Mouse (Mus musculus): ENCODE measurements around the gene St3gal3. TPM values are rescaled to one million over a fixed set of nuclear protein-coding genes. Genes with fewer than 3 reads are reported as not detected.
A peak's percentile ranks its signal among the peaks of the same experiment; 100 is the strongest.

St3gal3 gene
- total and polyA plus RNA-seq, 3 experiments: 16.4 to 23.3 TPM; not detected in 1

- Histone ChIP-seq H3K79me2 (ENCODE audit: control insufficient read depth, insufficient read depth, low read length, poor library complexity) (no peaks in the 10 kb centered on the region), H3K4me1 (ENCODE audit: control insufficient read depth in 1 of 2, insufficient read depth in 2 of 2, low read length in 2 of 2) (peaks cover 10 to 30% of the 10 kb centered on the region in 2 experiments), H3K9me3 (replicated peaks; ENCODE audit: insufficient read depth, low read length) (no peaks in the 10 kb centered on the region), H3K36me3 (ENCODE audit: control insufficient read depth in 1 of 2, insufficient read depth in 2 of 2, low read length in 2 of 2) (peaks cover 0 to 16% of the 10 kb centered on the region in 2 experiments; a peak in 3 of 4 replicates), H3K27me3 (ENCODE audit: control insufficient read depth in 1 of 2, insufficient read depth in 2 of 2, low read length in 2 of 2) (no peaks in the 10 kb centered on the region), H3K9ac (ENCODE audit: control insufficient read depth, low read depth, low read length, poor library complexity, severe bottlenecking) (no peak overlapping the region), H3K4me3 (ENCODE audit: control insufficient read depth in 1 of 2, insufficient read depth in 1 of 2, low read depth in 2 of 2, low read length in 2 of 2) (no peak overlapping the region), H3K27ac (ENCODE audit: control insufficient read depth, low read depth, low read length) (no peak overlapping the region)
- no peak for DNase-seq (ENCODE audit: low read depth, low spot score)
- TF ChIP-seq ZC3H11A (IDR thresholded peaks at IDR 0.05; ENCODE audit: low read depth, low read length): no peak
- no peak for TF ChIP-seq TCF12 (IDR thresholded peaks at IDR 0.05; ENCODE audit: low read depth, low read length)
- TF ChIP-seq NELFE (IDR thresholded peaks at IDR 0.05; ENCODE audit: low read depth, low read length): no peak
- no peak for TF ChIP-seq ZMIZ1 (IDR thresholded peaks at IDR 0.05; ENCODE audit: low read depth, low read length)
- no peak for TF ChIP-seq MAFK (IDR thresholded peaks at IDR 0.05; ENCODE audit: borderline replicate concordance, low read depth, low read length)
- TF ChIP-seq CHD1 (IDR thresholded peaks at IDR 0.05; ENCODE audit: low read depth, low read length): no peak
Measured at GRCm38 (mm10) chr4:117977371-117977770, 157.3 kb downstream of the St3gal3 start.

- DNase-seq (ENCODE audit: low read depth, low spot score): peak; percentile 21
- TF ChIP-seq GABPA (IDR thresholded peaks at IDR 0.05; ENCODE audit: low read depth, low read length) (no peak), USF1 (IDR thresholded peaks at IDR 0.05; ENCODE audit: low read depth, low read length) (peak; percentile 69)
- H3K27me3 ChIP-seq (ENCODE audit: control insufficient read depth in 1 of 2, insufficient read depth in 2 of 2, low read length in 2 of 2): no peaks in the 10 kb centered on the region
- no peaks in the 10 kb centered on the region for H3K79me2 ChIP-seq (ENCODE audit: control insufficient read depth, insufficient read depth, low read length, poor library complexity)
- no peak overlapping the region for H3K27ac ChIP-seq (ENCODE audit: control insufficient read depth, low read depth, low read length)
- no peak overlapping the region for H3K9ac ChIP-seq (ENCODE audit: control insufficient read depth, low read depth, low read length, poor library complexity, severe bottlenecking)
- peaks cover 10 to 26% of the 10 kb centered on the region in 2 experiments for H3K4me1 ChIP-seq (ENCODE audit: control insufficient read depth in 1 of 2, insufficient read depth in 2 of 2, low read length in 2 of 2)
- H3K9me3 ChIP-seq (replicated peaks; ENCODE audit: insufficient read depth, low read length): no peaks in the 10 kb centered on the region
- H3K4me3 ChIP-seq (ENCODE audit: control insufficient read depth in 1 of 2, insufficient read depth in 1 of 2, low read depth in 2 of 2, low read length in 2 of 2): no peak overlapping the region
- peaks cover 0 to 14% of the 10 kb centered on the region in 2 experiments; a peak in 3 of 4 replicates for H3K36me3 ChIP-seq (ENCODE audit: control insufficient read depth in 1 of 2, insufficient read depth in 2 of 2, low read length in 2 of 2)
Measured at GRCm38 (mm10) chr4:117975820-117976219, 158.9 kb downstream of the St3gal3 start.

GRCm38 (mm10) chr4:117974719-117975118, 160.0 kb downstream of the St3gal3 start:
- no peak for TF ChIP-seq CTCF (IDR thresholded peaks at IDR 0.05 in 2 of 3, conservative IDR thresholded peaks at IDR 0.05 in 1 of 3; ENCODE audit: control insufficient read depth in 1 of 3, insufficient read depth in 1 of 3, low read depth in 2 of 3, low read length in 3 of 3, poor library complexity in 1 of 3, severe bottlenecking in 1 of 3)
- no peak for TF ChIP-seq SMC3 (IDR thresholded peaks at IDR 0.05; ENCODE audit: low read depth, low read length)
- TF ChIP-seq MAX (IDR thresholded peaks at IDR 0.05; ENCODE audit: low read length): no peak
- no peak for TF ChIP-seq ELF1 (IDR thresholded peaks at IDR 0.05; ENCODE audit: low read depth, low read length)
- no peak for TF ChIP-seq ZMIZ1 (IDR thresholded peaks at IDR 0.05; ENCODE audit: low read depth, low read length)
- TF ChIP-seq CHD1 (IDR thresholded peaks at IDR 0.05; ENCODE audit: low read depth, low read length): no peak
- TF ChIP-seq USF1 (IDR thresholded peaks at IDR 0.05; ENCODE audit: low read depth, low read length): no peak
- TF ChIP-seq TAL1 (IDR thresholded peaks at IDR 0.05; ENCODE audit: low read length): no peak
- no peak for TF ChIP-seq POLR2AphosphoS2 (IDR thresholded peaks at IDR 0.05; ENCODE audit: low read length)
- no peak for TF ChIP-seq JUND (IDR thresholded peaks at IDR 0.05; ENCODE audit: low read depth, low read length)
- TF ChIP-seq MYB (IDR thresholded peaks at IDR 0.05; ENCODE audit: low read depth, low read length): no peak
- no peak for TF ChIP-seq SIN3A (IDR thresholded peaks at IDR 0.05; ENCODE audit: low read length)
- Histone ChIP-seq H3K9ac (ENCODE audit: control insufficient read depth, low read depth, low read length, poor library complexity, severe bottlenecking) (no peak overlapping the region), H3K27ac (ENCODE audit: control insufficient read depth, low read depth, low read length) (no peak overlapping the region), H3K27me3 (ENCODE audit: control insufficient read depth in 1 of 2, insufficient read depth in 2 of 2, low read length in 2 of 2) (no peaks in the 10 kb centered on the region), H3K79me2 (ENCODE audit: control insufficient read depth, insufficient read depth, low read length, poor library complexity) (no peaks in the 10 kb centered on the region), H3K4me3 (ENCODE audit: control insufficient read depth in 1 of 2, insufficient read depth in 1 of 2, low read depth in 2 of 2, low read length in 2 of 2) (no peak overlapping the region), H3K4me1 (ENCODE audit: control insufficient read depth in 1 of 2, insufficient read depth in 2 of 2, low read length in 2 of 2) (peaks cover 5 to 15% of the 10 kb centered on the region in 2 experiments), H3K9me3 (replicated peaks; ENCODE audit: insufficient read depth, low read length) (no peaks in the 10 kb centered on the region), H3K36me3 (ENCODE audit: control insufficient read depth in 1 of 2, insufficient read depth in 2 of 2, low read length in 2 of 2) (peaks cover 0 to 4% of the 10 kb centered on the region in 2 experiments; a peak in 2 of 4 replicates)
- DNase-seq (ENCODE audit: low read depth, low spot score): no peak
